Mouse (Mus musculus) liver, adult 2 months (tissue): Measurements from ENCODE around the gene Lgals12. TPM values are rescaled to one million over a fixed set of nuclear protein-coding genes. Genes with fewer than 3 reads are reported as not detected.

Source experiments
- DNase-seq: peaks from one replicate; pipeline ENCODE4 v3.0.0-alpha.2; 2011; ENCODE audit warnings: low read depth, low spot score; ENCODE audit errors: extremely low read depth
- H3K27ac ChIP-seq: fragments of 200-500 bp; replicated peaks from 2 replicates; pipeline ENCODE4 v1.5.1; 2012; ENCODE audit warnings: low read depth, mild to moderate bottlenecking, control low read depth, inconsistent platforms, low read length; ENCODE audit not compliant: insufficient read depth
- H3K27me3 ChIP-seq: fragments of 200-500 bp; 2 replicates; pipeline ENCODE4 v1.6.1; 2012; ENCODE audit warnings: mild to moderate bottlenecking, moderate library complexity, low read length, inconsistent platforms; ENCODE audit not compliant: control insufficient read depth, insufficient read depth
- H3K36me3 ChIP-seq: fragments of 200-500 bp; 2 replicates; pipeline ENCODE4 v1.6.1; 2012; ENCODE audit warnings: low read length, inconsistent platforms; ENCODE audit not compliant: control insufficient read depth, insufficient read depth
- H3K4me1 ChIP-seq: fragments of 200-500 bp; 2 replicates; pipeline ENCODE4 v1.6.1; 2011; ENCODE audit warnings: low read length; ENCODE audit not compliant: control insufficient read depth, insufficient read depth
- H3K4me3 ChIP-seq: fragments of 200-500 bp; 2 replicates; pipeline ENCODE4 v1.5.1; 2011; ENCODE audit warnings: low read depth, mild to moderate bottlenecking, control low read depth, low read length, moderate library complexity; ENCODE audit not compliant: insufficient read depth
- H3K79me2 ChIP-seq: fragments of 200-500 bp; 2 replicates; pipeline ENCODE4 v1.6.1; 2012; ENCODE audit warnings: inconsistent platforms, mild to moderate bottlenecking, low read length, moderate library complexity; ENCODE audit not compliant: control insufficient read depth, insufficient read depth
- H3K9ac ChIP-seq: fragments of 200-500 bp; 2 replicates; pipeline ENCODE4 v1.6.1; 2012; ENCODE audit warnings: low read depth, mild to moderate bottlenecking, control low read depth, inconsistent platforms, low read length
- CTCF ChIP-seq: fragments of 200-500 bp; IDR thresholded peaks from 2 replicates; pipeline ENCODE4 v1.5.1; 2011; ENCODE audit warnings: low read depth, low read length, control low read depth
- POLR2A ChIP-seq: fragments of 200-500 bp; IDR thresholded peaks from 2 replicates; pipeline ENCODE4 v1.6.1; 2011; ENCODE audit warnings: low read length, control low read depth; ENCODE audit not compliant: insufficient read depth; ENCODE audit errors: extremely low read depth
- WGBS: fragments of 180-500 bp; shearing (Covaris S2); methylation state at CpG from one replicate; pipeline ENCODE4 v1.1.7; 2018; 5-methylcytosine and 5-hydroxymethylcytosine counted together
- polyA plus RNA-seq: library from polyadenylated mRNA; depleted of rRNA; stranded (reverse); fragments of >200 nt; gene quantifications from 2 replicates; pipeline ENCODE4 v1.2.3, GENCODE M21; 2012
- total RNA-seq: library from RNA; depleted of rRNA; stranded (reverse); fragments of >200 nt; gene quantifications from 2 replicates; pipeline ENCODE4 v1.2.3, GENCODE M21; 2014

Lgals12 gene
- total and polyA plus RNA-seq, 2 experiments, result not detected

- DNase-seq, result no peak
Measured at GRCm38 (mm10) chr19:7617085-7617484, 10.1 kb upstream of the Lgals12 start.

GRCm38 (mm10) chr19:7616231-7616930 lies 9.4 kb upstream of the Lgals12 start:
- Histone ChIP-seq H3K27ac (no peak overlapping the region), H3K36me3 (no peaks in the 10 kb centered on the region), H3K9ac (no peak overlapping the region), H3K4me1 (peaks cover 2% of the 10 kb centered on the region; the same call in 1 of the 2 replicates), H3K27me3 (peaks cover 9% of the 10 kb centered on the region), H3K4me3 (no peak overlapping the region), H3K79me2 (no peaks in the 10 kb centered on the region)
- WGBS, result 79% methylated on average over 5 of the region's 5 CpGs
- TF ChIP-seq POLR2A, result no peak
- TF ChIP-seq CTCF, result no peak
- DNase-seq, result no peak

More at GRCm38 (mm10) chr19:7617085-7617484, 10.1 kb upstream of the Lgals12 start:
- H3K4me1 ChIP-seq, result peaks cover 2% of the 10 kb centered on the region; the same call in 1 of the 2 replicates
- no peak overlapping the region for H3K27ac ChIP-seq
- H3K36me3 ChIP-seq, result no peaks in the 10 kb centered on the region
- H3K79me2 ChIP-seq, result no peaks in the 10 kb centered on the region
- TF ChIP-seq CTCF (no peak), POLR2A (no peak)
- no peak overlapping the region for H3K9ac ChIP-seq
- no peak overlapping the region for H3K4me3 ChIP-seq
- 70% methylated on average over 3 of the region's 3 CpGs for WGBS
- H3K27me3 ChIP-seq, result peaks cover 6% of the 10 kb centered on the region

GRCm38 (mm10) chr19:7613151-7613550 lies 6.2 kb upstream of the Lgals12 start:
- Histone ChIP-seq H3K27me3 (peaks cover 9% of the 10 kb centered on the region), H3K9ac (no peak overlapping the region), H3K4me3 (no peak overlapping the region), H3K4me1 (peaks cover 2% of the 10 kb centered on the region; the same call in 1 of the 2 replicates), H3K79me2 (no peaks in the 10 kb centered on the region), H3K27ac (no peak overlapping the region), H3K36me3 (no peaks in the 10 kb centered on the region)
- TF ChIP-seq CTCF, result no peak
- TF ChIP-seq POLR2A, result no peak
- WGBS, result 97% methylated on average over 7 of the region's 7 CpGs
- no peak for DNase-seq

- Histone ChIP-seq H3K27me3 (peaks cover 9% of the 10 kb centered on the region), H3K27ac (no peak within 1 kb of the TSS), H3K4me1 (peaks cover 2% of the 10 kb centered on the region; the same call in 1 of the 2 replicates), H3K9ac (no peak within 1 kb of the TSS), H3K79me2 (no peaks in the 10 kb centered on the region), H3K36me3 (no peaks in the 10 kb centered on the region), H3K4me3 (peak within 1 kb of the TSS; percentile 28; the same call in 1 of the 2 replicates)
- DNase-seq, result no peak
- 12% methylated on average over 53 of the region's 54 CpGs for WGBS
- TF ChIP-seq POLR2A (no peak), CTCF (no peak)
Measured at GRCm38 (mm10) chr19:7611942-7612757, 5.2 kb upstream of the Lgals12 start, which contains the start of gene Hrasls5. Gene Hrasls5, plus strand, starts transcription at chr19:7612541.

GRCm38 (mm10) chr19:7607690-7608201 lies 753 bp upstream of the Lgals12 start:
- no peak for DNase-seq
- H3K36me3 ChIP-seq, result no peaks in the 10 kb centered on the region
- no peak overlapping the region for H3K4me3 ChIP-seq
- H3K27ac ChIP-seq, result no peak overlapping the region
- peaks cover 9% of the 10 kb centered on the region for H3K27me3 ChIP-seq
- no peaks in the 10 kb centered on the region for H3K79me2 ChIP-seq
- TF ChIP-seq POLR2A (no peak), CTCF (no peak)
- H3K4me1 ChIP-seq, result peaks cover 2% of the 10 kb centered on the region; the same call in 1 of the 2 replicates
- WGBS, result 89% methylated on average over 7 of the region's 7 CpGs
- no peak overlapping the region for H3K9ac ChIP-seq
